Mouse (Mus musculus) G1E (cell line): Measurements from ENCODE around the gene Pisd. TPM values are rescaled to one million over a fixed set of nuclear protein-coding genes. Genes with fewer than 3 reads are reported as not detected.

Experiments used
- ATAC-seq: 2 replicates; pipeline ENCODE4 v1.8.0; 2016; ENCODE audit warnings: mild to moderate bottlenecking; ENCODE audit not compliant: insufficient number of reproducible peaks, poor library complexity, low FRiP score, severe bottlenecking; ENCODE audit errors: extremely low read depth
- DNase-seq: peaks from one replicate; pipeline ENCODE4 v3.0.0; 2012; ENCODE audit warnings: low spot score
- H3K27me3 ChIP-seq: 2 replicates; pipeline ENCODE4 v1.6.1; 2012; ENCODE audit warnings: mild to moderate bottlenecking, low read length, inconsistent platforms; ENCODE audit not compliant: insufficient read depth
- H3K36me3 ChIP-seq: replicated peaks from 2 replicates; pipeline ENCODE3; 2012; ENCODE audit warnings: mild to moderate bottlenecking, inconsistent platforms
- H3K4me1 ChIP-seq: 2 replicates; pipeline ENCODE4 v1.6.1; 2012; ENCODE audit warnings: low read depth, low read length, inconsistent platforms, mixed read lengths; ENCODE audit not compliant: insufficient read depth
- H3K4me3 ChIP-seq: 2 replicates; pipeline ENCODE4 v1.5.1; 2012; ENCODE audit warnings: low read depth, mild to moderate bottlenecking, inconsistent platforms, low read length, moderate library complexity, mixed read lengths
- H3K9me3 ChIP-seq: replicated peaks from 2 replicates; pipeline ENCODE4 v1.6.1; 2012; ENCODE audit warnings: inconsistent platforms
- CTCF ChIP-seq: IDR thresholded peaks from 2 replicates; pipeline ENCODE4 v1.5.1; 2012; ENCODE audit warnings: low read depth, low read length, inconsistent platforms, mixed read lengths
- GATA1 ChIP-seq: IDR thresholded peaks from 2 replicates; pipeline ENCODE4 v1.6.1; 2012; ENCODE audit warnings: borderline replicate concordance, low read length, inconsistent platforms, mixed read lengths
- GATA2 ChIP-seq: IDR thresholded peaks from 2 replicates; pipeline ENCODE4 v1.6.1; 2012; ENCODE audit warnings: low read depth, low read length, inconsistent platforms, borderline replicate concordance
- POLR2AphosphoS5 ChIP-seq: IDR thresholded peaks from 2 replicates; pipeline ENCODE4 v1.6.1; 2012; ENCODE audit warnings: low read depth, low read length, inconsistent platforms; ENCODE audit not compliant: insufficient replicate concordance
- TAL1 ChIP-seq: conservative IDR thresholded peaks from 2 replicates; pipeline ENCODE4 v1.6.1; 2012; ENCODE audit warnings: low read depth, low read length, inconsistent platforms, mixed read lengths
- polyA plus RNA-seq: library from polyadenylated mRNA; stranded (reverse); fragments of >175 nt; gene quantifications from 2 replicates; pipeline ENCODE4 v1.2.3, GENCODE M21; 2012
- total RNA-seq, 2 experiments: library from RNA; stranded (forward) in 1 of 2; stranded (reverse) in 1 of 2; fragments of 200-1000 nt in 1 of 2; fragments of >200 nt in 1 of 2; fragmentation: Nextera tagmentation in 1 of 2; gene quantifications; 2 replicates each; pipeline ENCODE4 v1.2.3; 2014 to 2017

The Pisd gene
- total and polyA plus RNA-seq, 3 experiments, result 19.1 to 24.2 (median 20.9) TPM

- no peak for ATAC-seq
- Histone ChIP-seq H3K27me3 (peaks cover 9% of the 10 kb centered on the region), H3K4me1 (peaks cover 23% of the 10 kb centered on the region), H3K9me3 (no peaks in the 10 kb centered on the region), H3K4me3 (peak overlapping the region; percentile 75; the same call in 1 of the 2 replicates), H3K36me3 (no peaks in the 10 kb centered on the region)
- no peak for DNase-seq
- TF ChIP-seq CTCF (no peak), GATA2 (no peak), TAL1 (no peak), GATA1 (no peak), POLR2AphosphoS5 (no peak)
Observed at GRCm38 (mm10) chr5:32712221-32713041, 73.0 kb downstream of the Pisd start.

- TF ChIP-seq TAL1 (no peak), CTCF (no peak), POLR2AphosphoS5 (no peak), GATA1 (no peak), GATA2 (no peak)
- Histone ChIP-seq H3K4me1 (peaks cover 23% of the 10 kb centered on the region), H3K27me3 (peaks cover 2% of the 10 kb centered on the region; the same call in 1 of the 2 replicates), H3K36me3 (no peaks in the 10 kb centered on the region), H3K4me3 (no peak overlapping the region), H3K9me3 (no peaks in the 10 kb centered on the region)
- no peak for DNase-seq
- no peak for ATAC-seq
Observed at GRCm38 (mm10) chr5:32711485-32711884, 74.0 kb downstream of the Pisd start.

- TF ChIP-seq GATA1, result no peak
- no peak for TF ChIP-seq CTCF
- H3K4me3 ChIP-seq, result no peak overlapping the region
- no peaks in the 10 kb centered on the region for H3K9me3 ChIP-seq
- ATAC-seq, result no peak
- DNase-seq, result no peak
- no peaks in the 10 kb centered on the region for H3K27me3 ChIP-seq
- H3K36me3 ChIP-seq, result no peaks in the 10 kb centered on the region
- peaks cover 9% of the 10 kb centered on the region for H3K4me1 ChIP-seq
Observed at GRCm38 (mm10) chr5:32706226-32706780, 79.1 kb downstream of the Pisd start.

- H3K4me3 ChIP-seq, result no peak overlapping the region
- H3K27me3 ChIP-seq, result peaks cover 3% of the 10 kb centered on the region; the same call in 1 of the 2 replicates
- ATAC-seq, result no peak
- no peak for DNase-seq
- H3K9me3 ChIP-seq, result no peaks in the 10 kb centered on the region
- H3K4me1 ChIP-seq, result no peaks in the 10 kb centered on the region; the same call in 1 of the 2 replicates
- TF ChIP-seq TAL1 (no peak), GATA2 (no peak), POLR2AphosphoS5 (no peak), CTCF (no peak), GATA1 (no peak)
- H3K36me3 ChIP-seq, result no peaks in the 10 kb centered on the region
Observed at GRCm38 (mm10) chr5:32697208-32697867, 88.1 kb downstream of the Pisd start.

- DNase-seq (no peak), ATAC-seq (no peak)
- no peaks in the 10 kb centered on the region for H3K9me3 ChIP-seq
- H3K4me1 ChIP-seq, result no peaks in the 10 kb centered on the region; the same call in 1 of the 2 replicates
- no peaks in the 10 kb centered on the region for H3K36me3 ChIP-seq
- H3K4me3 ChIP-seq, result no peak overlapping the region
- peaks cover 3% of the 10 kb centered on the region; the same call in 1 of the 2 replicates for H3K27me3 ChIP-seq
- TF ChIP-seq CTCF (no peak), TAL1 (no peak), POLR2AphosphoS5 (no peak), GATA1 (no peak), GATA2 (no peak)
Observed at GRCm38 (mm10) chr5:32693411-32693810, 92.0 kb downstream of the Pisd start.

Other genes starting within 250 kb of the Pisd start
- 13.6 and 16.7 TPM in 2 replicates for gene Yes1, start 174.5 kb downstream of the Pisd start, total RNA-seq (2014; fragmentation: Nextera tagmentation)
- gene Yes1, start 174.5 kb downstream of the Pisd start, total RNA-seq (2017), result 10.0 and 10.3 TPM in 2 replicates
- 1.3 and 1.6 TPM in 2 replicates for gene Yes1, start 174.5 kb downstream of the Pisd start, polyA plus RNA-seq
- 2.3 TPM in 1 of 2 replicates, not detected in the other for gene Gm20671, start 41.5 kb upstream of the Pisd start, total RNA-seq (2014; fragmentation: Nextera tagmentation)
- not detected in 2 replicates for gene Gm20671, start 41.5 kb upstream of the Pisd start, total RNA-seq (2017)
- gene Gm20671, start 41.5 kb upstream of the Pisd start, polyA plus RNA-seq, result 3.7 and 12.9 TPM in 2 replicates
- 64.2 and 68.9 TPM in 2 replicates for gene Prr14l, start 68.6 kb upstream of the Pisd start, total RNA-seq (2014; fragmentation: Nextera tagmentation)
- gene Prr14l, start 68.6 kb upstream of the Pisd start, total RNA-seq (2017), result 35.8 and 40.3 TPM in 2 replicates
- gene Prr14l, start 68.6 kb upstream of the Pisd start, polyA plus RNA-seq, result 30.7 and 33.0 TPM in 2 replicates
- 46.1 and 52.4 TPM in 2 replicates for gene Depdc5, start 78.1 kb upstream of the Pisd start, total RNA-seq (2014; fragmentation: Nextera tagmentation)
- gene Depdc5, start 78.1 kb upstream of the Pisd start, total RNA-seq (2017), result 24.6 and 27.2 TPM in 2 replicates
- 2.5 and 5.4 TPM in 2 replicates for gene Depdc5, start 78.1 kb upstream of the Pisd start, polyA plus RNA-seq
- gene Ywhah, start 233.2 kb upstream of the Pisd start, total RNA-seq (2014; fragmentation: Nextera tagmentation), result 363 and 413 TPM in 2 replicates
- gene Ywhah, start 233.2 kb upstream of the Pisd start, total RNA-seq (2017), result 119 and 129 TPM in 2 replicates
- gene Ywhah, start 233.2 kb upstream of the Pisd start, polyA plus RNA-seq, result 86.4 and 95.6 TPM in 2 replicates